Mouse (Mus musculus) C2C12 (cell line): ENCODE results near the gene Cct8.

Experiments used
- CEBPB ChIP-seq: IDR thresholded peaks from one replicate; pipeline ENCODE4 v1.6.1; 2011; ENCODE audit warnings: low read depth, mild to moderate bottlenecking, control low read depth, moderate library complexity
- CTCF ChIP-seq: IDR thresholded peaks from one replicate; pipeline ENCODE4 v1.5.1; 2011; ENCODE audit not compliant: control insufficient read depth, insufficient read depth, insufficient read length
- FOSL1 ChIP-seq: IDR thresholded peaks from one replicate; pipeline ENCODE4 v1.8.0; 2011; ENCODE audit warnings: mild to moderate bottlenecking, low read length; ENCODE audit not compliant: poor library complexity, insufficient read depth, severe bottlenecking
- MAX ChIP-seq: IDR thresholded peaks from one replicate; pipeline ENCODE4 v1.6.1; 2011; ENCODE audit warnings: mild to moderate bottlenecking, control low read depth
- MYOD1 ChIP-seq: IDR thresholded peaks from one replicate; pipeline ENCODE4 v1.6.1; 2011; ENCODE audit warnings: low read depth; ENCODE audit not compliant: control insufficient read depth, insufficient read length
- MYOG ChIP-seq: IDR thresholded peaks from one replicate; pipeline ENCODE4 v1.6.1; 2011; ENCODE audit not compliant: control insufficient read depth, insufficient read length; ENCODE audit errors: extremely low read depth
- USF1 ChIP-seq: IDR thresholded peaks from one replicate; pipeline ENCODE4 v1.6.1; 2011; ENCODE audit warnings: low read depth, mild to moderate bottlenecking, control low read depth, moderate library complexity

GRCm38 (mm10) chr16:87440184-87440686 lies 55.4 kb downstream of the Cct8 start, which contains the start of gene Rwdd2b:
- TF ChIP-seq CEBPB: no peak
- TF ChIP-seq FOSL1: no peak
- TF ChIP-seq CTCF: no peak
- TF ChIP-seq MAX: no peak
- TF ChIP-seq MYOG: no peak
- TF ChIP-seq USF1: no peak
- no peak for TF ChIP-seq MYOD1
